Mouse (Mus musculus): Measurements from ENCODE around the gene Dnaaf2. TPM values are rescaled to one million over a fixed set of nuclear protein-coding genes. Genes with fewer than 3 reads are reported as not detected.

Dnaaf2 gene
- polyA plus RNA-seq, 1 experiment from 2014 or later: 10.0 TPM

- no peaks in the 10 kb centered on the region for H3K4me1 ChIP-seq (replicated peaks; ENCODE audit: control insufficient read depth, insufficient read depth, low read length)
- H3K4me3 ChIP-seq (ENCODE audit: low read length): no peak overlapping the region
- H3K36me3 ChIP-seq (ENCODE audit: control insufficient read depth, insufficient read depth, low read length): peaks cover 17% of the 10 kb centered on the region
- WGBS: 93% methylated on average over 7 of the region's 7 CpGs
- no peak overlapping the region for H3K4me2 ChIP-seq (ENCODE audit: low read depth, low read length)
- H3K9me3 ChIP-seq (ENCODE audit: control insufficient read depth, low read length): no peaks in the 10 kb centered on the region
- H3K27me3 ChIP-seq (ENCODE audit: control insufficient read depth, insufficient read depth, low read depth, low read length): no peaks in the 10 kb centered on the region
- no peak for ATAC-seq (ENCODE audit: low read depth)
- H3K9ac ChIP-seq (ENCODE audit: low read length): no peak overlapping the region
- no peak overlapping the region for H3K27ac ChIP-seq (ENCODE audit: low read length)
Measured at GRCm38 (mm10) chr12:69216587-69216986, 18.4 kb upstream of the Dnaaf2 start.

DNA sequence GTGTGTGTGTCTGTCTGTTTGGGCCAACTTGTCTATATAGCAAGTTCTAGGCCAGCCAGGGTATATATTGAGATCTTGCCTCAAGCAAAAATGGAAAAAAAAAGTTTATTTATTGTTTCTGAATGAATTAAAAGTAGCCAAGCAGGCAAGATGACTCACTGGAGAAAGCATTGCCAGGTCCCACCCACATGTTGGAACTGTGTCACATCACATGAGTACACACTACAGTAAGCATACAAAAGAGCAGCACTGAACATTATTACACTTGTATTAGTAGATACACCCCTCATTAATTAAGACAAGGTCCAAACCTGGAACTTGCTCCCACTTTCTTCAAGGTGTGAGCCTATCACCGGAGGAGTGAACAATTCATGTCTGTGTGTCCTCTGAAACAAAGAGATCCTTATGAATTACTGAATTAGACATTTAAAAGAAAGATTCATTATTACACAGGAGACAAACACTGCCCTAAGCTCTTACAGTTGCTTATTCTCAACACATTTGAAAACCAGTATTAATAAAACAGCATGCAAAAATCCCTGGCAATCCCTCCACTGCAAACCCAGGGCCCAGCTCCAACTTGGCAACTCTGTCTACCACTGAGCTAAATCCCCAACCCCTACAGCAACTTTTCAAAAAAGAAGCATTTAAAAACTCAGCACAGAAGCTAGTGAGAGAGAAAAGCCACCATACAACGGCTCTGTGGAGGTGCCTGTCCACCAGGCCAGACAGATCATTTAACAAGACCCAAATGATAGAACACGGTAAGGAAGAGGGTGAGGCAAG, 17.0 kb upstream of the Dnaaf2 start:
- Histone ChIP-seq H3K4me3 (ENCODE audit: low read length) (no peak overlapping the region), H3K27me3 (ENCODE audit: control insufficient read depth, insufficient read depth, low read depth, low read length) (no peaks in the 10 kb centered on the region), H3K9ac (ENCODE audit: low read length) (no peak overlapping the region), H3K36me3 (ENCODE audit: control insufficient read depth, insufficient read depth, low read length) (peaks cover 14% of the 10 kb centered on the region), H3K27ac (ENCODE audit: low read length) (no peak overlapping the region), H3K4me2 (ENCODE audit: low read depth, low read length) (no peak overlapping the region), H3K4me1 (replicated peaks; ENCODE audit: control insufficient read depth, insufficient read depth, low read length) (no peaks in the 10 kb centered on the region), H3K9me3 (ENCODE audit: control insufficient read depth, low read length) (no peaks in the 10 kb centered on the region)
- ATAC-seq (ENCODE audit: low read depth): no peak
- WGBS: 79% methylated on average over 3 of the region's 3 CpGs

- 88% methylated on average over 7 of the region's 7 CpGs for WGBS
- no peak overlapping the region for H3K9ac ChIP-seq (ENCODE audit: low read length)
Measured at GRCm38 (mm10) chr12:69214393-69214792, 16.2 kb upstream of the Dnaaf2 start.

GRCm38 (mm10) chr12:69213186-69213777, 15.1 kb upstream of the Dnaaf2 start:
- no peak overlapping the region for H3K27ac ChIP-seq (ENCODE audit: low read length)
- H3K4me3 ChIP-seq (ENCODE audit: low read length): no peak overlapping the region
- H3K27me3 ChIP-seq (ENCODE audit: control insufficient read depth, insufficient read depth, low read depth, low read length): no peaks in the 10 kb centered on the region
- 87% methylated on average over 13 of the region's 13 CpGs for WGBS
- no peaks in the 10 kb centered on the region for H3K9me3 ChIP-seq (ENCODE audit: control insufficient read depth, low read length)
- peaks cover 19% of the 10 kb centered on the region for H3K36me3 ChIP-seq (ENCODE audit: control insufficient read depth, insufficient read depth, low read length)
- H3K9ac ChIP-seq (ENCODE audit: low read length): no peak overlapping the region
- ATAC-seq (ENCODE audit: low read depth): no peak
- no peak overlapping the region for H3K4me2 ChIP-seq (ENCODE audit: low read depth, low read length)
- no peaks in the 10 kb centered on the region for H3K4me1 ChIP-seq (replicated peaks; ENCODE audit: control insufficient read depth, insufficient read depth, low read length)

More at GRCm38 (mm10) chr12:69214393-69214792, 16.2 kb upstream of the Dnaaf2 start:
- no peaks in the 10 kb centered on the region for H3K4me1 ChIP-seq (replicated peaks; ENCODE audit: control insufficient read depth, insufficient read depth, low read length)
- H3K9me3 ChIP-seq (ENCODE audit: control insufficient read depth, low read length): no peaks in the 10 kb centered on the region
- no peaks in the 10 kb centered on the region for H3K27me3 ChIP-seq (ENCODE audit: control insufficient read depth, insufficient read depth, low read depth, low read length)
- H3K4me2 ChIP-seq (ENCODE audit: low read depth, low read length): no peak overlapping the region
- H3K36me3 ChIP-seq (ENCODE audit: control insufficient read depth, insufficient read depth, low read length): peaks cover 14% of the 10 kb centered on the region
- no peak overlapping the region for H3K4me3 ChIP-seq (ENCODE audit: low read length)
- no peak for ATAC-seq (ENCODE audit: low read depth)
- H3K27ac ChIP-seq (ENCODE audit: low read length): no peak overlapping the region

DNA sequence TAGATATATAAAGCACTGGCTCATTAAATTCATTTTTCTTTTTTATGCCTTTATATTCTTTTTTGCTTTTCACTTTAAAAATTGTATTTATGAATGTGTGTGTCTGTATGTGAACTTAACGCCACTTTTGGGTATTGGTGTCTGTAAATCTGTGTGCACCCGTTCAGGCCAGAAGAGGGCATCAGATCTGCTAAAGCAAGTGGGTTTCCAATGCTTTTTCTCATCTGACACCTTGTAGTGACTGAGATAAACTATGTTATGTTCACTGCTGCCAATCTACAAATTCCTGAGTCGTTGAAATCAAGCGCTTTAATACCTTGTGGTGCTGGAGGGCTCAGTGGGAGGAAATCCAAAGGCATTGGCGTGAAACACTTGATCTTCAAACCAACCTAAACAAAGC, 12.8 kb upstream of the Dnaaf2 start:
- no peak overlapping the region for H3K4me3 ChIP-seq (ENCODE audit: low read length)
- H3K4me1 ChIP-seq (replicated peaks; ENCODE audit: control insufficient read depth, insufficient read depth, low read length): no peaks in the 10 kb centered on the region
- 68% methylated on average over 5 of the region's 5 CpGs for WGBS
- H3K27ac ChIP-seq (ENCODE audit: low read length): no peak overlapping the region
- H3K9ac ChIP-seq (ENCODE audit: low read length): no peak overlapping the region
- no peak overlapping the region for H3K4me2 ChIP-seq (ENCODE audit: low read depth, low read length)
- ATAC-seq (ENCODE audit: low read depth): no peak
- H3K27me3 ChIP-seq (ENCODE audit: control insufficient read depth, insufficient read depth, low read depth, low read length): no peaks in the 10 kb centered on the region
- H3K9me3 ChIP-seq (ENCODE audit: control insufficient read depth, low read length): no peaks in the 10 kb centered on the region
- H3K36me3 ChIP-seq (ENCODE audit: control insufficient read depth, insufficient read depth, low read length): peaks cover 21% of the 10 kb centered on the region

DNA sequence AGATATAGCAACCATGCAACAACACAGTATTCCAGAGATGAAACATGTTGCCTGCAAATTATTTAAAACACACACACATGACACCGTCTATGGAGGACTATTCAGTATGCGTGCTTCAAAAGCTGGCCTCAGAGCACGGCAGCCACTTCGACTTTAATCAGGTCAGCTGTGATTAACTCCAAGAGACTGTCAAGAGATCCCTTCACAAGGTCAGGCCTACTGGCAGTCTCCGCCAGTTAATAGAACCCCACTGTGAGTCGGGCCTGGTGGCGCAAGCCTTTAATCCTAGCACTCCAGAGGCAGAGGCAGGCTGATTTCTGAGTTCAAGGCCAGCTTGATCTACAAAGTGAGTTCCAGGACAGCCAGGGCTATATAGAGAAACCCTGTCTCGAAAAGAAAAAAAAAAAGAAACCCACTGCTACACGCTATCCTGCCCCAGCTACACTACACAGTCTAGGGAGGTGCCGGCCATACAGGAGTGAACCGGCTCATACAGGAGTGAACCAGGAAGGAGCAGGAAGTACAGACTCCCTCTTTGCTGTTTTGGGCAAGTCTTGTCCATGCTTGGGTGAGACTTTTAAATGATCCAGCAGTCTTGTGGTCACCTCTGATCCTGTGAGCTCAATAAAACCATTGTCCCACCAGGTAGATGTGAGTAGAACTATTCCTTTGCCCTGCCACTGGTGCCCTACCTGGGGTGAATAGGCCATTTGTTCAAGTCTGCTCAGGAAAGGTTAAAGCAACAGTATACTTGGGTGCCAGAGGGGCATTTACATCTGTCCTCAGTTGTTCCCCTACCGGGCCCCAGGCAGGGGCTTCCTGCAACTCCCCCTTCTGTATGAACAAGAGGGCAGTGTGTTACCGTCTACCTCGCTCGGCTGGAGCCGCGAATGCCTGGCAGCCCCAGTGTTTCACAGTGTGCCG, 12.1 kb upstream of the Dnaaf2 start:
- Histone ChIP-seq H3K36me3 (ENCODE audit: control insufficient read depth, insufficient read depth, low read length) (peaks cover 19% of the 10 kb centered on the region), H3K4me3 (ENCODE audit: low read length) (no peak overlapping the region), H3K27ac (ENCODE audit: low read length) (no peak overlapping the region), H3K9me3 (ENCODE audit: control insufficient read depth, low read length) (no peaks in the 10 kb centered on the region), H3K4me1 (replicated peaks; ENCODE audit: control insufficient read depth, insufficient read depth, low read length) (no peaks in the 10 kb centered on the region), H3K4me2 (ENCODE audit: low read depth, low read length) (no peak overlapping the region), H3K9ac (ENCODE audit: low read length) (no peak overlapping the region), H3K27me3 (ENCODE audit: control insufficient read depth, insufficient read depth, low read depth, low read length) (no peaks in the 10 kb centered on the region)
- no peak for ATAC-seq (ENCODE audit: low read depth)
- 89% methylated on average over 18 of the region's 18 CpGs for WGBS

GRCm38 (mm10) chr12:69208520-69208919, 10.3 kb upstream of the Dnaaf2 start:
- WGBS: 92% methylated on average over 2 of the region's 2 CpGs
- Histone ChIP-seq H3K27ac (ENCODE audit: low read length) (no peak overlapping the region), H3K36me3 (ENCODE audit: control insufficient read depth, insufficient read depth, low read length) (peaks cover 22% of the 10 kb centered on the region), H3K9ac (ENCODE audit: low read length) (no peak overlapping the region), H3K4me2 (ENCODE audit: low read depth, low read length) (no peak overlapping the region), H3K9me3 (ENCODE audit: control insufficient read depth, low read length) (no peaks in the 10 kb centered on the region), H3K4me1 (replicated peaks; ENCODE audit: control insufficient read depth, insufficient read depth, low read length) (no peaks in the 10 kb centered on the region), H3K27me3 (ENCODE audit: control insufficient read depth, insufficient read depth, low read depth, low read length) (no peaks in the 10 kb centered on the region), H3K4me3 (ENCODE audit: low read length) (no peak overlapping the region)
- no peak for ATAC-seq (ENCODE audit: low read depth)

- no peaks in the 10 kb centered on the region for H3K4me1 ChIP-seq (replicated peaks; ENCODE audit: control insufficient read depth, insufficient read depth, low read length)
- no peak overlapping the region for H3K9ac ChIP-seq (ENCODE audit: low read length)
- H3K27me3 ChIP-seq (ENCODE audit: control insufficient read depth, insufficient read depth, low read depth, low read length): no peaks in the 10 kb centered on the region
- 93% methylated on average over 7 of the region's 7 CpGs for whole genome bisulfite sequencing
- ATAC-seq (ENCODE audit: low read depth): no peak
- H3K36me3 ChIP-seq (ENCODE audit: control insufficient read depth, insufficient read depth, low read length): peaks cover 18% of the 10 kb centered on the region
- no peak overlapping the region for H3K27ac ChIP-seq (ENCODE audit: low read length)
- H3K4me3 ChIP-seq (ENCODE audit: low read length): no peak overlapping the region
- H3K4me2 ChIP-seq (ENCODE audit: low read depth, low read length): no peak overlapping the region
- H3K9me3 ChIP-seq (ENCODE audit: control insufficient read depth, low read length): no peaks in the 10 kb centered on the region
Measured at GRCm38 (mm10) chr12:69207926-69208325, 9.7 kb upstream of the Dnaaf2 start.

DNA sequence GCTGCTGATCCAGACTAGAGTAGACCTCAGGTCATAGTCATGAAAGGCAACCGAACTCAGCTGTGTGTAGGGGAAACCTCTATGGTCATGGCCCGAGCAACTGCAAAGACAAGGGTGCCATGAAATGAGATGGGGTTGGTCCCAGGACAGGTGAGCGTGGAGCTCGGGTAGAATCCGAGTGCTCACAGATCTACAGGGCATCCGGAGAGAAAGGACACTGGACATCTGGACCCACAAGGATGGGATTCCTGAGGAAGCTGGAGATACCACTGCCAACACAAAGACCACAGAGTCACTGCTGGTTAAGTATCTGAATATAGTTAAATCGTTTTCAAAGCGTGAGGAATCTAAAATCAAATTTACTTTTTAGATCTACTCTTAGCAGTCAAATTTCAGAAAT, 9.2 kb upstream of the Dnaaf2 start:
- Histone ChIP-seq H3K4me1 (replicated peaks; ENCODE audit: control insufficient read depth, insufficient read depth, low read length) (no peaks in the 10 kb centered on the region), H3K27ac (ENCODE audit: low read length) (no peak overlapping the region), H3K36me3 (ENCODE audit: control insufficient read depth, insufficient read depth, low read length) (peaks cover 16% of the 10 kb centered on the region), H3K27me3 (ENCODE audit: control insufficient read depth, insufficient read depth, low read depth, low read length) (no peaks in the 10 kb centered on the region), H3K9me3 (ENCODE audit: control insufficient read depth, low read length) (no peaks in the 10 kb centered on the region), H3K4me3 (ENCODE audit: low read length) (no peak overlapping the region), H3K4me2 (ENCODE audit: low read depth, low read length) (no peak overlapping the region), H3K9ac (ENCODE audit: low read length) (no peak overlapping the region)
- no peak for ATAC-seq (ENCODE audit: low read depth)
- WGBS: 86% methylated on average over 8 of the region's 8 CpGs
